Mouse (Mus musculus) brain, embryonic 14.5 days (tissue): Measurements from ENCODE around the gene Sod3.

ENCODE experiments used
- CTCF ChIP-seq: fragments of 200-500 bp; IDR thresholded peaks from 2 replicates; pipeline ENCODE4 v1.5.1; 2012; ENCODE audit warnings: inconsistent platforms, mild to moderate bottlenecking, moderate library complexity, borderline replicate concordance; ENCODE audit not compliant: insufficient read depth, insufficient read length; ENCODE audit errors: extremely low read depth
- POLR2A ChIP-seq: fragments of 200-500 bp; IDR thresholded peaks from 2 replicates; pipeline ENCODE4 v1.6.1; 2012; ENCODE audit warnings: mild to moderate bottlenecking, inconsistent platforms, borderline replicate concordance; ENCODE audit not compliant: poor library complexity, insufficient read depth, insufficient read length, severe bottlenecking; ENCODE audit errors: extremely low read depth

DNA sequence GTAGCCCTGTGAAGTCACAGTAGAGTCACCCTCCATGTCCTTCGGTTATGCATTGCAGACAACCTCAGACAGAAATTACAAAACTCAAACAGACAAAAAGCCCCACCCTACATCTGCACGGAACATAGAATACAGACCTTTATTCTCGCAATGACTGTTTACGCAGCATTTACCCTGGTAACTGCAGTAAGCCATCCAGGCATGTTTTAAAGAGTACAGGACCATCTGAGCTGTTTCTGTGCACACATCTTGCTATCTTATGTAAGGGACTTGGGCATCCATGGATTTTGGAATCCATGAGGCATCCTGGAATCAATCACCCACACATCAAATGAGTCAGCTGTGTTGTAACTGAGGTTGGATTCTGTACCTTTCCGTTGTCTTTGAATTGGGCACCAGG lies 2.3 kb downstream of the Sod3 start:
- TF ChIP-seq POLR2A = no peak
- no peak for TF ChIP-seq CTCF
